Mouse (Mus musculus): ENCODE data around the gene Gm4131. TPM values are rescaled to one million over a fixed set of nuclear protein-coding genes. Genes with fewer than 3 reads are reported as not detected.
"Not testable (repeated sequence)": the region's sequence is repeated elsewhere in the genome, so short reads cannot be mapped to it uniquely, and the experiment has no call there.

Gene Gm4131
- total RNA-seq (2022) = not detected

DNA sequence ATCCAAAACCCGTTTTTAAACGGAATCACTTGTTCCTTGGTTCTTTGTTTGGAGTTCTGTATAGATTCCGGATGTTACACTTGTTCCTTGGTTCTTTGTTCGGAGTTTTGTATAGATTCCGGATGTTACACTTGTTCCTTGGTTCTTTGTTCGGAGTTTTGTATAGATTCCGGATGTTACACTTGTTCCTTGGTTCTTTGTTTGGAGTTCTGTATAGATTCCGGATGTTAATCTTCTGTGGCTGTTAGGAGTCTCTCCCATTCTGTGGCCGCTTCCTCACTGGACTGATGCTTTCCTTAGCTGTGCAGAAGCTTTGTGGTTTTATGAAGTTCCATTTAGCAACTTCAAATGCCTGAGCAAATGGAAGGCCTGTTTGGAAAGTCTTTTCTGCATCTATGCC is at the start of gene Gm4131:
Gene Gm4131, minus strand, starts transcription at position 101 of the 400 bp plus-strand sequence.
- DNase-seq = not testable (repeated sequence)

DNA sequence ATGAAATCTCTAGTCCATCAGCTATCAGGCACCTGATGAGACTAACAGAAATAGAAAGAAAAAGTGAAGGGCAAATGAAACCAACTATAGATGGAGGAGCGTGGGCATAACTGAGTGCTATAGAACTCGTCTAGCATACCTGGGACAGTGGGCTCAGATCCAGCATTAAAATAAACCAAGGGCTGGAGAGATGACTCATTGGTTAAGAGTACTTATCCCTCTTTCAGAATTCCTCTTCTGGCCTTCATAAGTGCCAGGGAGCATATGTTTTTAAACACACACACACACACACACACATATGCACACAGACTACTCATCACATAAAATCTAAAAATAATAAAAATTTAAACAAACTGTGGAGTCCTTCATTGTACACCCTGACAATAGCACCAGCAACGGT is 43.2 kb upstream of the Gm4131 start:
- no peak for DNase-seq

- DNase-seq = peak; percentile 2
These were observed 41.1 kb upstream of the Gm4131 start for GRCm38 (mm10) chr14:62607791-62608196.

GRCm38 (mm10) chr14:62602869-62603268 is 36.1 kb upstream of the Gm4131 start:
- no peak for DNase-seq

DNA sequence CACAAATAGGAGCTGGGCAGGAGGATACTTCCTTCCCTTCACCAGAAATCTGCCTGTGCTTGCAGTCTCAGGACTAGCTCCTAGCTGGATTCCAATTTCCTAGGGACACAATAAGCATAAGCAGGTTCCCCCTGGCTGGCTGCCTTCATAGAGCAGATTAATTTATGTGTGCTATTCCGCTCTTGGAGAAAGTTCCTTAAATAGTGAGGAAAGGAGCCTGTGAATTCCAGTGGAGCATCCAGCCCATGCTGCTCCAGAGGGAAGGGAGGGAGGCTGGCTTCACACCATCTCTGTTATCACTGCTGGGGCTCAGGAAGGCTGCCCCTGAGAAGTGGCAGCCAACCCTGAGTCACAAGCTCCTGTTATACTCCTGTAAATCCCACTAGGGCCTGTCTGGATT is 35.5 kb upstream of the Gm4131 start:
- DNase-seq = no peak

GRCm38 (mm10) chr14:62600109-62600522 is 33.4 kb upstream of the Gm4131 start:
- no peak for DNase-seq

GRCm38 (mm10) chr14:62585338-62585737 is 18.6 kb upstream of the Gm4131 start:
- DNase-seq = no peak

- no peak for DNase-seq
These were observed 17.9 kb upstream of the Gm4131 start for GRCm38 (mm10) chr14:62584637-62585036.

- DNase-seq = no peak
These were observed 15.0 kb upstream of the Gm4131 start for GRCm38 (mm10) chr14:62581768-62582167.

GRCm38 (mm10) chr14:62580945-62581344 is 14.2 kb upstream of the Gm4131 start:
- DNase-seq = no peak

DNA sequence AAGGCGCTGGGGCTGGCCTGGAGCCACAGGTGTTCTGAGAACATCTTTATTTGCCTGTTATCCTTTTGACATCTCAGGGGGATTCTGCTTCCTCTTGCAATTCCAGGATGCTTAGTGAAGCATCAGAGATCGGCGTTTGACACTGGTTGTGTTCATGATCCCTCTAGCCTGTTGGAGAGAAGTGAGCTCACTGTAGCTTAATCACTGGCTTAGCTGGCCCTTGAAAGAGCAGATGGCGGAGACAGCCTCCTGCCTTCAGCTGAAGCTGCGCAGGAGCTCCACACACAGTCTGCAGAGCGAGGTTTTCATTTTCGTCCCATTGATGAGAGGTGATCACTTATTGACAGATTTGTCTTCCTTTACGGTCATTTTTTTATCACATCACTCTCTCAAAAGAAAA is 9.1 kb upstream of the Gm4131 start:
- DNase-seq = no peak

DNA sequence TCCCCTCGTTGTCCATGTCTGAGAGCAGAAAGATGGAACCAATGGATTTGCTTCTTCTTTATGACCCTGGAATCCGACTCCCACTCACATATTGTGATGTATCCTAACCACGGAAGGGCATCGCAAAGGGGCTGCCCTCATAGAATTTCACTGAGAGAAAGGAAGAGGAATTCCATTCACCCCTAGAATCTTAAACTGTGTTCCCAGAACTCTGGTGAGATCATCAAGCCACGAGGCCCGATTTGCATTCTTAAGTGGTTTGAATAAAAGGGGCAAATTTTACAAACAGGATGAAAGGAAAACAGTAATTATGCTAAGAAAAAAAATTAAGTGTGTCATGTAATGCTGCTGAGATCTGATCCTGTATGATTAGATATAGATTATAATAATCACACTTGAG is 8.2 kb upstream of the Gm4131 start:
- DNase-seq = no peak

DNA sequence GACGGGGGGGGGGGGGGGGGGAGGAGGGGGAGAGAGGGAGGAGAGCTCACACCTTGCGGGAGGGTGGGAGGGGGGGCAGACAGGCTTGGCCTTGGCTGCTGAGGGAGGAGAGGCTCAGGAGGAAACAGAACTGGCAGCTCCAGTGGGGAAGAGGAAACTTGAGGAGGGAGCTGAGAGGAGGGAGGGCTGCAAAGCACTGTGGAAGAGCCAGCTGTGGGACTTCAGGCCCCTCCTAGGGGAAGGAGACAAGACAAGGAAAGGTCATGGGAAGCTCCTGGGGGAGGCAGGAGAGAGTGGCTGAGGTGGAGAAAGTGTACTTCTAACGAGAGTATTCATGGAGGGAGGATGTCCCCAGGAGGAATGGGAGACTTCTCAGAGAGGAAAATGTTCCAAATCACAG is 6.7 kb upstream of the Gm4131 start:
- no peak for DNase-seq

DNA sequence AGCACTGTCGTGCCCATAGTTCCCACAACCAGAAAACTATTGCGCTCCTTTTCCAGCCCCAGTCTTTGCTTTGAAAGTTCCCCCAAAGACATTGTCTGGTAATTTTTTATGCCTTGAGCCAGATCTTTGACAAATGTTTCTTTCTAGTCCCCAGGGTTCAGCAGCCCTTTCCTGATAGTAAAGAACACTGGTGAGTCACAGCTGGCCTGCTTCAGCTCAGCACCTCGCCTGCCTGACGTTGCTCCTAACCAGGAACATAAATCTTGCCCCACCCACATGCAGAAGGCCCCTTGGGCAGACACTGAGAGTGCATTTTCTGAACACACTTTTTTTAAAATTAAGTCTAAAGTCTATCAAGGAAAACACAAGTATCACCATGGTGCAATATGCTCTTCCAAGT is 3.6 kb upstream of the Gm4131 start:
- DNase-seq = no peak

DNA sequence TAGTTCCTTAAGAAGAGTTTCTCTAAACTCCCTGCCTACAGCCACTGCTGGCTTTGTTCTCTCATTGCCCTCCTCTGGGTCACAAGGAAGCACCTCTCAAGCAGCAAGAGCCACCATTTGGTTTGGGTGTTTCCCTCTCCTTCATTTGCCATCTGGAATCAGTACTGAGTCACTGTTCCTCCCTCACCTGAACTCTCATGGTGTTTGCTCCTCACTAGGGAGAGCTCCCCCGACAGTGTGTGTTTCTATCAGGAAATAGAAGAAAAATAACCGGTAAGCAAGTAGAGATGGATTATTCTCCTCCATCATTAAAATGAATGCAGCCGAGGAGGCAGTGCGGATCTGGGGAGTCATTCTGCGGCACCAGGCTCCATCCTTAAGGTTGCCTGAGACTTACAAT is 2.7 kb upstream of the Gm4131 start:
- no peak for DNase-seq

- DNase-seq = no peak
These were observed 3.0 kb downstream of the Gm4131 start for GRCm38 (mm10) chr14:62563679-62564078.

GRCm38 (mm10) chr14:62561875-62562748 is 4.6 kb downstream of the Gm4131 start:
- no peak for DNase-seq

GRCm38 (mm10) chr14:62557111-62557510 is 9.6 kb downstream of the Gm4131 start:
- no peak for DNase-seq

GRCm38 (mm10) chr14:62555840-62556810 is 10.6 kb downstream of the Gm4131 start:
- no peak for DNase-seq

DNA sequence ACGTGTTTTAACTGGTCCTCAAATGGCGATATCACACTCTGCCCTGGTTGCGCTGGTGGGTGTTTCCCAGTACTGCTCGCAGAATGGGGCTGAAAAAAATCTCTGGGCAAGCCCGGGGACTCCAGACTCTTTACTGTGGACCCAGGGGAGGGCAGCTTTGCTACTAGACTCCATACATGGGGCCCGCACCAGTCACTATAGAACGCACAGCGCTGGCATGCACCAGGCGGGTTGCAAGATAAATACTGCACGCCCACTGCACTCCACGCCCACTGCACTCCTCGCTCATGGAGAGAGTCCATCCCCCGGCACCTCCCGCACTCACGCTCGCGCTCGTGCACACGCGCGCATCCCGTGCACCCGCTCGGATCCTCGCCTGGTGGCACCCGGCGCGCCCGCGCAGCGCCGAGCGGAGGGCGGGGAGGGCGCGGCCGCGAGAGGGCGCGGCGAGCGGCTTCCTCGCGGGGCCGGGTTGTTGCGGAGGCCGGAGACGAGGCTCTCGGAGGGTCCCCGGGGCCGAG is 11.4 kb downstream of the Gm4131 start, which contains the start of gene Fam124a:
Gene Fam124a, plus strand, starts transcription at position 429 of the 521 bp plus-strand sequence.
- DNase-seq = peak; percentile 47

- no peak for DNase-seq
These were observed 12.9 kb downstream of the Gm4131 start for GRCm38 (mm10) chr14:62553786-62554185.

GRCm38 (mm10) chr14:62552771-62553170 is 13.9 kb downstream of the Gm4131 start:
- no peak for DNase-seq

DNA sequence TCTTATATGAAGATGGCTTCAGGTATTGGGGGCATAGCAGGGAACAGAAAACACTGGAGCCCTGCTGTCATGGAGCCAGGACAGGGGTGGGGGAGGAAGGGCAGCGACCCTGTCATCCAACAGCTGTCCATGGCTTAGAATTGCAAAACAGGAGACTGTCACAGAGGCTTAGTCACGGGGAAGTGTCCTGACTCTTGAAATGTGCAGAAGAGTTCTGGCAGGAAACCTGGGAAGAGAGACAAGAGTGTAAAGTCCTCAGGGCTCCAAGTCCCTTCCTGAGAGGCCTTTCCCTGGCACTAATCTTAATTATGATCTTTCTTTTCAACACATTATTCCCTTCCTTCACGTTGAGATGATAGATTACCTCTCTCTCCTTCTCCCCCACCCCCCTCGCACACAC is 16.6 kb downstream of the Gm4131 start:
- no peak for DNase-seq

Measured in adrenal gland, adult 8-10 months (tissue).